Mouse (Mus musculus) heart, embryonic 13.5 days (tissue): ENCODE data around the gene Magi1. TPM values are rescaled to one million over a fixed set of nuclear protein-coding genes. Genes with fewer than 3 reads are reported as not detected.

Experiments used
- ATAC-seq: fragments of 200-750 bp; cut with Nextera tagmentation; 2 replicates; pipeline ENCODE4 v1.8.0; 2017; ENCODE audit warnings: moderate TSS enrichment; ENCODE audit not compliant: insufficient number of reproducible peaks, low FRiP score, low TSS enrichment; ENCODE audit errors: extremely low read depth
- H3K27ac ChIP-seq: fragments of 300-500 bp; sonication (generic); replicated peaks from 2 replicates; pipeline ENCODE4 v1.5.1; 2015; ENCODE audit warnings: moderate library complexity, mild to moderate bottlenecking, inconsistent platforms
- H3K27me3 ChIP-seq: fragments of 300-500 bp; sonication (generic); replicated peaks from 2 replicates; pipeline ENCODE4 v1.6.1; 2015; ENCODE audit warnings: mild to moderate bottlenecking, inconsistent platforms
- H3K36me3 ChIP-seq: fragments of 300-500 bp; sonication (generic); 2 replicates; pipeline ENCODE4 v1.6.1; 2015; ENCODE audit warnings: mild to moderate bottlenecking, inconsistent platforms
- H3K4me1 ChIP-seq: fragments of 300-500 bp; sonication (generic); 2 replicates; pipeline ENCODE4 v1.6.1; 2015; ENCODE audit warnings: inconsistent platforms
- H3K4me2 ChIP-seq: fragments of 300-500 bp; sonication (generic); 2 replicates; pipeline ENCODE4 v1.6.1; 2015; ENCODE audit warnings: inconsistent platforms, mild to moderate bottlenecking, moderate library complexity
- H3K4me3 ChIP-seq: fragments of 300-500 bp; sonication (generic); 2 replicates; pipeline ENCODE4 v1.5.1; 2015; ENCODE audit warnings: moderate library complexity, mild to moderate bottlenecking, inconsistent platforms
- H3K9ac ChIP-seq: fragments of 300-500 bp; sonication (generic); 2 replicates; pipeline ENCODE4 v1.6.1; 2015; ENCODE audit warnings: inconsistent platforms, mild to moderate bottlenecking, moderate library complexity
- H3K9me3 ChIP-seq: fragments of 300-500 bp; sonication (generic); 2 replicates; pipeline ENCODE4 v1.6.1; 2016; ENCODE audit warnings: inconsistent platforms
- WGBS: fragments of 180-500 bp; shearing (Covaris S2); methylation state at CpG from one replicate; pipeline ENCODE4 v1.1.7; 2015; ENCODE audit warnings: mixed read lengths; 5-methylcytosine and 5-hydroxymethylcytosine counted together
- polyA plus RNA-seq: library from polyadenylated mRNA; unstranded; fragments of >200 nt; fragmentation: Nextera tagmentation; extraction: Ambion mirVana; gene quantifications from 2 replicates; pipeline ENCODE4 v1.2.1, GENCODE M21; 2015

The Magi1 gene
- polyA plus RNA-seq, 1 experiment from 2014 or later = 7.5 TPM

DNA sequence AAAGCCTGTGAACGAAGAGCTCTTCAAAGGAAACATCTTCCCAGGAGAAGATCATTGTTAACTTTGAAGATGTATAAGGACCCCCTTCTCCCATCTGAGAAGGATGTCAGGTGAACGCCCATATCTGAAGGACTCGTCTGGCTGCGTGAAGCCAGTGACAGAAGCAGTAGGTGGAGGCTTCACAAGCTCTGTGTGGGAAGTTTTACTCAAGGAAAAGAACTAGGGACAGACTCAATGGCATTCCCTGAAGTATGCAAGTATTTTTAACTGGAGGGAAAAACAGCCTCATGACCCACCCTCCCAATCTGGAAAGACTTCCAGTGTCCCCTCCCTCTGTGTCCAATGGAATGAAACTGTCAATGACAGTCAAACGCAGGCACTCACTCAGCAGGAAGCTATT is 438.6 kb downstream of the Magi1 start:
- Histone ChIP-seq H3K4me1 (peaks cover 41% of the 10 kb centered on the region), H3K27ac (no peak overlapping the region), H3K9me3 (no peaks in the 10 kb centered on the region), H3K27me3 (no peaks in the 10 kb centered on the region), H3K36me3 (no peaks in the 10 kb centered on the region), H3K4me3 (no peak overlapping the region), H3K9ac (no peak overlapping the region), H3K4me2 (no peak overlapping the region)
- ATAC-seq = no peak
- WGBS = 60% methylated on average over 5 of the region's 5 CpGs

DNA sequence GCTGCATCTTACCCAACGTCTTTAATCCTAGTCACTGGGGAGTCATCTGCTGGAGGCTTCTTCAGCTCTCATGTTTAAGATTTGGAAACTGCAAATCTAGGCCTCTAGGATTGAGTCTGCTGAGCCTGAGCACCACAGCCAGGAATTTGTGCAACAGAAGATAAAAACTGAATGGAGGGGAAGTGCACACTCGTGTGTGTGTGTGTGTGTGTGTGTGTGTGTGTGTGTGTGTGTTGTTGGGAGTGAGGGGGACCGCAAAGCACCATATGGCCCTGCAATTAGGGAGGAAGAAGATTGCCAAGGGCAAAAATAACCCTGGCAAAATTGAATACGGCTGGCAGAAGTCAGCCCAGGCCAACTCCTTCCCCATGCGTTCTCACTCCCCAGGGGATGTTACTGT is 439.1 kb downstream of the Magi1 start:
- Histone ChIP-seq H3K4me2 (no peak overlapping the region), H3K27ac (no peak overlapping the region), H3K4me3 (no peak overlapping the region), H3K9me3 (no peaks in the 10 kb centered on the region), H3K9ac (no peak overlapping the region), H3K4me1 (peaks cover 39% of the 10 kb centered on the region), H3K36me3 (no peaks in the 10 kb centered on the region), H3K27me3 (no peaks in the 10 kb centered on the region)
- 56% methylated on average over 5 of the region's 5 CpGs for WGBS
- ATAC-seq = no peak

DNA sequence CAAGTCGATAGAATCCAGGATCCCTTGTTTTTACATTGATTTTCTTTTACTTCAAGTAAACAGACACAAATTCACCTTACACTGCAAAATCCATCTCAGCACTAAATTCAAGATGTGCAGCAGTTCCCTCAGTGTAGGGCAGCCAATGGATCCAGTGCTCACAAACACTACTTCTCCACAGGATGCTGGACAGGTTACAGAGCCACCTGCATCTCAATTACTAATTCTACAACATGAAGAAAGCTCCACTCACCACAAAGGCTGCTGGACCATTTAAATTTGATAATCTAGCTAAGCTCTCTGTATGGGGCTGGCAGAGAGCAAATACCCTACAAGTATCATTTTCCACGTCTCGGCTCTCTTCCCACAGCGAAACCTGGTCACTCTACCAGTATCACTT is 445.3 kb downstream of the Magi1 start:
- Histone ChIP-seq H3K9me3 (no peaks in the 10 kb centered on the region), H3K4me1 (peaks cover 17% of the 10 kb centered on the region), H3K27ac (no peak overlapping the region), H3K4me2 (no peak overlapping the region), H3K9ac (no peak overlapping the region), H3K27me3 (no peaks in the 10 kb centered on the region), H3K4me3 (no peak overlapping the region), H3K36me3 (no peaks in the 10 kb centered on the region)
- no peak for ATAC-seq
- WGBS = 82% methylated on average over 4 of the region's 4 CpGs

DNA sequence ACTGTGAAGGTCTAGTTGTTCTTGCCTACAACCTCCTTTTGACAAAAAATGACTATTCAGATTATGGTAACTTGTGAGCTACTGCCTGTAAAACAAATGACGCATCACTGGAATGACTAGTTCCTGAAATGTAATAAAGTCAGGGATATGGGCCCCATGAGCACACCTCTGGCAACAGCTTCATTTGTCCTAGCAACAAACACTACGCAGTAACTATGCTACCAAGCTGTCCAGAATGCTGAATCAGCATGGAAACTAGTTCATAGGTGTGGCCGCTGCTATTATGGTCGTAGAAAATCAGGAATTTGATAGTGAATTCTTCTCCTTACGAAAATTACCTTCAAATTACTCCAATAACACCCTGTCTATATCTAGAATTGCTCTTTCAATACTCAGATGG is 447.1 kb downstream of the Magi1 start:
- Histone ChIP-seq H3K4me2 (no peak overlapping the region), H3K4me3 (no peak overlapping the region), H3K9me3 (no peaks in the 10 kb centered on the region), H3K4me1 (peaks cover 20% of the 10 kb centered on the region), H3K9ac (no peak overlapping the region), H3K27me3 (no peaks in the 10 kb centered on the region), H3K27ac (no peak overlapping the region), H3K36me3 (no peaks in the 10 kb centered on the region)
- ATAC-seq = no peak
- WGBS = 85% methylated on average over 5 of the region's 5 CpGs

DNA sequence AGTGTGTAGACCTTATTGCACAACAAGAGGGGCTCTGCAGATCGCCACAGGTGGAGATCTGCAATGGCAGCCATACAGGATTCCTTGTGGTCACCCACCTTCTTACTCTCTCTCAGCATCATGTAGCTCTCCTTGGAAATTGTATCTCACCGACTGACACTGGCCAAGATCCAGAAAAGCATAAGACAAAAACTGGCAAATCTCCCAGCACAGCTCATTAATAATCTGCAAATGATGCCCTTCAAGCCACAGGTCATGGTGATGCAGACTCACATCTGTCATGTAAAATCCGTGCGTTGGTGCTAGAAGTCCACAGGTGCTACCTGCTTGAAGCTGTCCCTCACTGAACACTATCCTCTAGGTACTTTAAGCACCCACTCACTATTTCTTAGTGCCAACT is 448.5 kb downstream of the Magi1 start:
- Histone ChIP-seq H3K9me3 (no peaks in the 10 kb centered on the region), H3K27ac (no peak overlapping the region), H3K4me1 (peaks cover 30% of the 10 kb centered on the region), H3K9ac (no peak overlapping the region), H3K36me3 (no peaks in the 10 kb centered on the region), H3K4me2 (no peak overlapping the region), H3K27me3 (no peaks in the 10 kb centered on the region), H3K4me3 (no peak overlapping the region)
- 66% methylated on average over 4 of the region's 4 CpGs for WGBS
- ATAC-seq = no peak

DNA sequence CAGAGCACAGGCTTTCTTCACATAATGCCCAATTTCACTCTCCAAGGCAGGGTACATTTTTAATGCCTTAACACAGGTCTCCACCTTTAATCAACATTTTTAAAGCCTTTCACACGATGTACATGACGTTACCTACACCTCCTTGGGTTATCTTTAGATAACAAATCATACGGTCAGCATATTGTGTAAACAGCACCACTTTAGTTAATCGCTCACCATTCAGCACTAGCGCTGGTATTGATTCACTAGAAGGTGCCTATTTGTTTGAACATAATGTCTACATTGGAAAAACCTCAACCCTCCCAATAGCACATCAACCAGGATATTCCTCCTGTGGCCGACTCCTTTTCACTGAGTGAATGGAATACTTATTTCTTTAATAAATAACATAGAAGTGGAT is 455.5 kb downstream of the Magi1 start:
- Histone ChIP-seq H3K27ac (no peak overlapping the region), H3K4me1 (peaks cover 47% of the 10 kb centered on the region), H3K4me3 (no peak overlapping the region), H3K27me3 (no peaks in the 10 kb centered on the region), H3K36me3 (no peaks in the 10 kb centered on the region), H3K4me2 (no peak overlapping the region), H3K9ac (no peak overlapping the region), H3K9me3 (peaks cover 6% of the 10 kb centered on the region; the same call in 1 of the 2 replicates)
- 62% methylated on average over 6 of the region's 6 CpGs for WGBS
- ATAC-seq = no peak

DNA sequence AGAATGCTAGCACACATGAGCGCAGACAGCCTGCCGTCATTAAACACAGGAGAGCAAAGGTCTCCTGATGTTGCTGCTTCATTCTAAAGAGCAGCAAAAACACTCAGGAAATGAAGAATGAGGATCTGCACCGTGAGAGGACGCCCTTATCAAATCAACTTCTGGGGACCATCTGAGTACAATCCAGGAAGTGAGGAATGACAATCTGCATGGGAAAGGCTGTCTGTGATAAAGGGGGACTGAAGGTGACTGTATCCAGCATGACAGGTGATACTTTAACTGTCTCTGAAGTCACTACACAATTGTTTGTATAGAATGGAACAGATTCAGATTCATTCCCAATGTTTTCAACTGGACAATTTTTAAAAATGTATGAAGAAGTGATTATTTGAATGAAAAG is 456.8 kb downstream of the Magi1 start:
- no peaks in the 10 kb centered on the region for H3K27me3 ChIP-seq
- H3K4me2 ChIP-seq = no peak overlapping the region
- H3K9ac ChIP-seq = no peak overlapping the region
- no peak overlapping the region for H3K27ac ChIP-seq
- no peak for ATAC-seq
- WGBS = 37% methylated on average over 4 of the region's 4 CpGs
- H3K36me3 ChIP-seq = no peaks in the 10 kb centered on the region
- peaks cover 6% of the 10 kb centered on the region; the same call in 1 of the 2 replicates for H3K9me3 ChIP-seq
- peaks cover 37% of the 10 kb centered on the region for H3K4me1 ChIP-seq
- no peak overlapping the region for H3K4me3 ChIP-seq

DNA sequence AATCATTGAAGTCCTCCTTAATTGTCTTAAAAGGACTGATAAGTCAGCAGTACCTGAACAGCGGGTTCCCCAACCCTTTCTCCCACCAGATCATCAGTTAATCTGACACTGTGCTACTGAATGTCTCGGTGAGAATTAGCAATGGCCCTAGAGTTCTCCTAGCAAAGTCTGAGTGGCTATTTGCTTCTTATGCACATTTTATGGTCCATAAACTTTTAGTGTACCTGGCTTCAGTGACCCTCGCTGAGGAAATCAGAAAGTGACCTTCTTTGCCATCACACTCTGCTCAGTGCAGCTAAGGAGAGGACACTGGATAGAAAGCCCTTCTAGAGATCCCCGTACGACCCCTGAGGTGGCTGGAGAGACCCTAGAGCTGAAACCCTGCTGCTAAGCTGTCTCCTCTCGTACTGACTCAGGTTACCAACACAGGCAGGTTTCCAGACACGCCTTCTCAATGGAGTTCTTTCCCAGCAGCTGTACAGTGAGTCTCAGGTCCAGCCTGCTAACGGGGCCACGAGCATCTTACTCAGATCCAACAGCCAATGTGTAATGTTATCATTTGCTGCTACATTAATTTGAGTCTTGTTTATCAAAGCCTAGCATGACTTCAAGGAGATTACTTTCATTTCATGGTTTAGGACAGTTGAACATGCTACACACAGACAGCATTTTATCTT is 461.4 kb downstream of the Magi1 start:
- H3K9me3 ChIP-seq = peaks cover 6% of the 10 kb centered on the region; the same call in 1 of the 2 replicates
- no peaks in the 10 kb centered on the region for H3K36me3 ChIP-seq
- no peak overlapping the region for H3K4me2 ChIP-seq
- ATAC-seq = no peak
- no peaks in the 10 kb centered on the region for H3K27me3 ChIP-seq
- H3K27ac ChIP-seq = no peak overlapping the region
- WGBS = 81% methylated on average over 9 of the region's 9 CpGs
- H3K4me3 ChIP-seq = no peak overlapping the region
- peaks cover 14% of the 10 kb centered on the region for H3K4me1 ChIP-seq
- H3K9ac ChIP-seq = no peak overlapping the region

DNA sequence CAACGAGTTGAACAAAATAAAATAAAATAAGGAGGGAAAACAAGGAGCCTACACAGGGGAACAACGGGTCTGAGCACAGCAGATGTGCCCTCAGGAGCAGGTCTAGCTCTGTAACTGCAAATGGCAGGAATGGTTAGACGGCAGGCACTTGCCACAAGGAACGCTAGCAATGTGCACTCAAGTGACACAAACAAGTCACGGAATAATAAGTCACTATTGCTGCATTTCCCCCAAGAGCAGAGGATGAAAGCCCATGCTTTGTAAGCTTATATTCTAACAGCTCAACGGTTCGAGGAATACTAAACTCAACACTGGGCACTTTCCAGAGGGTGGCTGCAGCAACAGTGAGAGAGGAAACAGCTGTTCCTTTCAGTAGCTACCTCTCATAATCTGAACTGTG is 462.2 kb downstream of the Magi1 start:
- Histone ChIP-seq H3K27me3 (no peaks in the 10 kb centered on the region), H3K27ac (no peak overlapping the region), H3K4me1 (peaks cover 10% of the 10 kb centered on the region), H3K36me3 (no peaks in the 10 kb centered on the region), H3K9me3 (peaks cover 6% of the 10 kb centered on the region; the same call in 1 of the 2 replicates), H3K4me2 (no peak overlapping the region), H3K4me3 (no peak overlapping the region), H3K9ac (no peak overlapping the region)
- 76% methylated on average over 7 of the region's 7 CpGs for WGBS
- no peak for ATAC-seq

DNA sequence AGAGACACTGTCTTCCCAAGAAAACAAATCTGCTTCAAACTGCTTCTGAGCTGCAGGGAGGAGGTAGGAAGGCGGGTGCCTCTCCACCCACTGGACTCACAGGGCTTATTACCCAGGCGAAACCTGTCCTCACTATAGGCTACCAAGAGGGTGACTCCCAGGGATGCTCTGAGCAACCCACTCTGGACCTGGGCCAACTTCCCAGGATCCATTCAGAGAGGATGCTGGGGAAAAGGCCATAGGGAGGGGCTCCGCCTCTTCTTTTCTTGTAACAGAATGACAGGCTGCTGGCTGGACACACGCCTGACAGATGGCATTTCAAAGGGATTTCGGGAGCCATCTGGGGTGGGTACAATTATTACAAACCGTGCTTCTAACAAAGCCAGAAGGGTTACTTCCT is 463.8 kb downstream of the Magi1 start:
- H3K36me3 ChIP-seq = no peaks in the 10 kb centered on the region
- WGBS = 47% methylated on average over 6 of the region's 6 CpGs
- H3K4me3 ChIP-seq = no peak overlapping the region
- no peak overlapping the region for H3K9ac ChIP-seq
- no peaks in the 10 kb centered on the region for H3K27me3 ChIP-seq
- ATAC-seq = no peak
- H3K4me2 ChIP-seq = no peak overlapping the region
- peaks cover 10% of the 10 kb centered on the region for H3K4me1 ChIP-seq
- H3K9me3 ChIP-seq = peaks cover 6% of the 10 kb centered on the region; the same call in 1 of the 2 replicates
- no peak overlapping the region for H3K27ac ChIP-seq

DNA sequence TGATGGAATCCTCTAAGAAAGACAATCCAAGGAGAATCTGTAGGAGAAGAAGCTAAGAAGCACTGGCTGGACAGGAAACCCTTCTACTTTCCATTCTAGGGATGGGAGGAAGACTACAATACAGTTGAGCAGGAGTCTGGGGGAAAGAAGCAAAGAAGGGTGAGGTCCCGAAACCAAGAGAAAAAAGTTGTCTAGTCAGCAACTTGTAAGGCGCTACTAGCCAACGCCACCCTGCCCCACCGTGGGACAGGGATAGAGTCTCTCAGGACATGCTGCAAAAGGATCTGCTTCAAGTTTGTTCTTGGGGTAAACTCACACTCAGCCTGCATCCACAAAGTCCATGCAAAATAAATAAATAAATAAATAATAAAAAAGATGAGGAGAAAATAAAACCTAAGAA is 464.4 kb downstream of the Magi1 start:
- Histone ChIP-seq H3K36me3 (no peaks in the 10 kb centered on the region), H3K4me1 (peaks cover 10% of the 10 kb centered on the region), H3K4me3 (no peak overlapping the region), H3K4me2 (no peak overlapping the region), H3K9ac (no peak overlapping the region), H3K9me3 (peaks cover 6% of the 10 kb centered on the region; the same call in 1 of the 2 replicates), H3K27ac (no peak overlapping the region), H3K27me3 (no peaks in the 10 kb centered on the region)
- 93% methylated on average over 4 of the region's 4 CpGs for WGBS
- ATAC-seq = no peak

DNA sequence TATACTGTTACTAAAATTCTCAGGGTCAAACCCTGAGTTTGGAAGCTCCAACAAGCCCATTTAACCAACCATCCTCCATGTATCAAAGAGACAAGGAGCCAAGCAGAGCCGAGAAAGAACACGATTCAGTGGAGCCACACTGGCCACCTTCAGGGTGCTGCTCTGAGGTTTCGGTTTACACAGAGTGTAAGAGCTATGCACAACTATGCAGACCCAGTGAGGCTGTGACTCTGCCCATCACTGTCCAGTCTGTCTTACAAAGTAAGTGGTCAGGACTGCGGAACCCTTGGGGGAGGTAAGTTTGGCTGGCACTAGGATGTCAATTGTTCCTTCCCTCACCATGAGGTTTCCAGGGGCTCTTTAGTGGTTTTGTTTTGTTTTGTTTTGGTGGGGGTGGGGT is 465.2 kb downstream of the Magi1 start:
- 75% methylated on average over 4 of the region's 4 CpGs for WGBS
- no peak overlapping the region for H3K9ac ChIP-seq
- H3K27me3 ChIP-seq = no peaks in the 10 kb centered on the region
- no peak overlapping the region for H3K4me2 ChIP-seq
- H3K4me3 ChIP-seq = no peak overlapping the region
- H3K36me3 ChIP-seq = no peaks in the 10 kb centered on the region
- peaks cover 10% of the 10 kb centered on the region for H3K4me1 ChIP-seq
- ATAC-seq = no peak
- H3K9me3 ChIP-seq = no peaks in the 10 kb centered on the region
- H3K27ac ChIP-seq = no peak overlapping the region
